Mouse (Mus musculus): ENCODE data around the gene Oas3.

- TF ChIP-seq CTCF (IDR thresholded peaks at IDR 0.05; ENCODE audit: extremely low read depth, insufficient read depth, low read length) (no peak), POLR2A (IDR thresholded peaks at IDR 0.05; ENCODE audit: extremely low read depth, insufficient read depth, low read length) (no peak)
Measured at GRCm38 (mm10) chr5:120734380-120734990, 43.0 kb downstream of the Oas3 start.
